Mouse (Mus musculus): Measurements from ENCODE around the gene Prpf38a. TPM values are rescaled to one million over a fixed set of nuclear protein-coding genes. Genes with fewer than 3 reads are reported as not detected.

Gene Prpf38a
- polyA plus RNA-seq (2012) = 0.38 and 0.47 TPM in 2 replicates

GRCm38 (mm10) chr4:108578840-108579742, at the start of gene Prpf38a, which contains the start of gene Orc1:
Gene Prpf38a, minus strand, starts transcription at chr4:108579336.
Gene Orc1, plus strand, starts transcription at chr4:108579423.
- Histone ChIP-seq H3K4me1 (ENCODE audit: control insufficient read depth) (peaks cover 44% of the 10 kb centered on the region), H3K27me3 (ENCODE audit: control insufficient read depth) (no peaks in the 10 kb centered on the region), H3K4me3 (replicated peaks) (peak within 1 kb of the TSS; percentile 98), H3K9me3 (ENCODE audit: control insufficient read depth, low read length) (peaks cover 10% of the 10 kb centered on the region), H3K36me3 (ENCODE audit: control insufficient read depth) (peaks cover 63% of the 10 kb centered on the region)
- no peak for TF ChIP-seq TAL1 (IDR thresholded peaks at IDR 0.05; ENCODE audit: low read length)
- TF ChIP-seq GATA1 (IDR thresholded peaks at IDR 0.05; ENCODE audit: low read length) = no peak

GRCm38 (mm10) chr4:108627066-108627465, 47.9 kb upstream of the Prpf38a start:
- Histone ChIP-seq H3K4me3 (replicated peaks) (no peak overlapping the region), H3K4me1 (ENCODE audit: control insufficient read depth) (no peaks in the 10 kb centered on the region), H3K9me3 (ENCODE audit: control insufficient read depth, low read length) (no peaks in the 10 kb centered on the region), H3K36me3 (ENCODE audit: control insufficient read depth) (peaks cover 84% of the 10 kb centered on the region), H3K27me3 (ENCODE audit: control insufficient read depth) (no peaks in the 10 kb centered on the region)
- no peak for TF ChIP-seq GATA1 (IDR thresholded peaks at IDR 0.05; ENCODE audit: low read length)
- no peak for TF ChIP-seq TAL1 (IDR thresholded peaks at IDR 0.05; ENCODE audit: low read length)

- TF ChIP-seq GATA1 (IDR thresholded peaks at IDR 0.05; ENCODE audit: low read length) (no peak), TAL1 (IDR thresholded peaks at IDR 0.05; ENCODE audit: low read length) (no peak)
- peaks cover 2% of the 10 kb centered on the region; the same call in 1 of the 2 replicates for H3K9me3 ChIP-seq (ENCODE audit: control insufficient read depth, low read length)
- no peak overlapping the region for H3K4me3 ChIP-seq (replicated peaks)
- H3K36me3 ChIP-seq (ENCODE audit: control insufficient read depth) = peaks cover 45% of the 10 kb centered on the region
- peaks cover 25% of the 10 kb centered on the region for H3K4me1 ChIP-seq (ENCODE audit: control insufficient read depth)
- no peaks in the 10 kb centered on the region for H3K27me3 ChIP-seq (ENCODE audit: control insufficient read depth)
These were observed 42.4 kb upstream of the Prpf38a start for GRCm38 (mm10) chr4:108621504-108621903.

- peaks cover 25% of the 10 kb centered on the region for H3K4me1 ChIP-seq (ENCODE audit: control insufficient read depth)
- TF ChIP-seq GATA1 (IDR thresholded peaks at IDR 0.05; ENCODE audit: low read length) (no peak), TAL1 (IDR thresholded peaks at IDR 0.05; ENCODE audit: low read length) (no peak)
- peaks cover 2% of the 10 kb centered on the region; the same call in 1 of the 2 replicates for H3K9me3 ChIP-seq (ENCODE audit: control insufficient read depth, low read length)
- H3K36me3 ChIP-seq (ENCODE audit: control insufficient read depth) = peaks cover 45% of the 10 kb centered on the region
- H3K4me3 ChIP-seq (replicated peaks) = peak overlapping the region; percentile 86
- no peaks in the 10 kb centered on the region for H3K27me3 ChIP-seq (ENCODE audit: control insufficient read depth)
These were observed 41.4 kb upstream of the Prpf38a start for GRCm38 (mm10) chr4:108620536-108620935.

GRCm38 (mm10) chr4:108619587-108620341, 40.6 kb upstream of the Prpf38a start, which contains the start of gene Cc2d1b:
Gene Cc2d1b, plus strand, starts transcription at chr4:108619940.
- peaks cover 2% of the 10 kb centered on the region; the same call in 1 of the 2 replicates for H3K9me3 ChIP-seq (ENCODE audit: control insufficient read depth, low read length)
- H3K27me3 ChIP-seq (ENCODE audit: control insufficient read depth) = no peaks in the 10 kb centered on the region
- peaks cover 45% of the 10 kb centered on the region for H3K36me3 ChIP-seq (ENCODE audit: control insufficient read depth)
- H3K4me3 ChIP-seq (replicated peaks) = peak within 1 kb of the TSS; percentile 86
- peaks cover 25% of the 10 kb centered on the region for H3K4me1 ChIP-seq (ENCODE audit: control insufficient read depth)
- TF ChIP-seq TAL1 (IDR thresholded peaks at IDR 0.05; ENCODE audit: low read length) (no peak), GATA1 (IDR thresholded peaks at IDR 0.05; ENCODE audit: low read length) (no peak)

- peaks cover 2% of the 10 kb centered on the region; the same call in 1 of the 2 replicates for H3K9me3 ChIP-seq (ENCODE audit: control insufficient read depth, low read length)
- H3K4me3 ChIP-seq (replicated peaks) = peak overlapping the region; percentile 86
- H3K36me3 ChIP-seq (ENCODE audit: control insufficient read depth) = peaks cover 45% of the 10 kb centered on the region
- no peak for TF ChIP-seq TAL1 (IDR thresholded peaks at IDR 0.05; ENCODE audit: low read length)
- H3K27me3 ChIP-seq (ENCODE audit: control insufficient read depth) = no peaks in the 10 kb centered on the region
- peaks cover 25% of the 10 kb centered on the region for H3K4me1 ChIP-seq (ENCODE audit: control insufficient read depth)
These were observed 40.0 kb upstream of the Prpf38a start for GRCm38 (mm10) chr4:108619165-108619564.

- Histone ChIP-seq H3K36me3 (ENCODE audit: control insufficient read depth) (peaks cover 45% of the 10 kb centered on the region), H3K4me1 (ENCODE audit: control insufficient read depth) (peaks cover 25% of the 10 kb centered on the region), H3K9me3 (ENCODE audit: control insufficient read depth, low read length) (peaks cover 2% of the 10 kb centered on the region; the same call in 1 of the 2 replicates), H3K4me3 (replicated peaks) (no peak overlapping the region), H3K27me3 (ENCODE audit: control insufficient read depth) (no peaks in the 10 kb centered on the region)
- TF ChIP-seq TAL1 (IDR thresholded peaks at IDR 0.05; ENCODE audit: low read length) = no peak
- no peak for TF ChIP-seq GATA1 (IDR thresholded peaks at IDR 0.05; ENCODE audit: low read length)
These were observed 39.5 kb upstream of the Prpf38a start for GRCm38 (mm10) chr4:108618586-108618985.

- Histone ChIP-seq H3K9me3 (ENCODE audit: control insufficient read depth, low read length) (no peaks in the 10 kb centered on the region), H3K36me3 (ENCODE audit: control insufficient read depth) (peaks cover 93% of the 10 kb centered on the region), H3K4me3 (replicated peaks) (no peak overlapping the region), H3K27me3 (ENCODE audit: control insufficient read depth) (no peaks in the 10 kb centered on the region), H3K4me1 (ENCODE audit: control insufficient read depth) (no peaks in the 10 kb centered on the region)
- no peak for TF ChIP-seq GATA1 (IDR thresholded peaks at IDR 0.05; ENCODE audit: low read length)
- no peak for TF ChIP-seq TAL1 (IDR thresholded peaks at IDR 0.05; ENCODE audit: low read length)
These were observed 31.8 kb upstream of the Prpf38a start for GRCm38 (mm10) chr4:108610935-108611334.

GRCm38 (mm10) chr4:108608651-108609050, 29.5 kb upstream of the Prpf38a start:
- H3K4me1 ChIP-seq (ENCODE audit: control insufficient read depth) = no peaks in the 10 kb centered on the region
- no peak overlapping the region for H3K4me3 ChIP-seq (replicated peaks)
- H3K36me3 ChIP-seq (ENCODE audit: control insufficient read depth) = peaks cover 93% of the 10 kb centered on the region
- TF ChIP-seq GATA1 (IDR thresholded peaks at IDR 0.05; ENCODE audit: low read length) (no peak), TAL1 (IDR thresholded peaks at IDR 0.05; ENCODE audit: low read length) (no peak)
- H3K9me3 ChIP-seq (ENCODE audit: control insufficient read depth, low read length) = no peaks in the 10 kb centered on the region
- H3K27me3 ChIP-seq (ENCODE audit: control insufficient read depth) = no peaks in the 10 kb centered on the region
